Mouse (Mus musculus) neural tube, embryonic 11.5 days (tissue): Measurements from ENCODE around the gene Dchs2. TPM values are rescaled to one million over a fixed set of nuclear protein-coding genes. Genes with fewer than 3 reads are reported as not detected.

ENCODE experiments used
- ATAC-seq: fragments of 200-750 bp; cut with Nextera tagmentation; 2 replicates; pipeline ENCODE4 v1.8.0; 2017; ENCODE audit warnings: moderate number of reproducible peaks, mild to moderate bottlenecking, moderate TSS enrichment, moderate library complexity; ENCODE audit not compliant: insufficient read depth, low FRiP score, low TSS enrichment
- DNase-seq: peaks from one replicate; pipeline ENCODE4 v3.0.0-alpha.2; 2015; ENCODE audit warnings: low spot score
- H3K27ac ChIP-seq: fragments of 300-500 bp; sonication (generic); 2 replicates; pipeline ENCODE4 v1.5.1; 2014; ENCODE audit warnings: low read depth, mild to moderate bottlenecking, low read length
- H3K27me3 ChIP-seq: fragments of 300-500 bp; sonication (generic); 2 replicates; pipeline ENCODE4 v1.6.1; 2014; ENCODE audit warnings: mild to moderate bottlenecking, low read length, mixed read lengths; ENCODE audit not compliant: control insufficient read depth, insufficient read depth
- H3K36me3 ChIP-seq: fragments of 300-500 bp; sonication (generic); 2 replicates; pipeline ENCODE4 v1.6.1; 2014; ENCODE audit warnings: mild to moderate bottlenecking, low read length, moderate library complexity, mixed read lengths; ENCODE audit not compliant: control insufficient read depth, insufficient read depth
- H3K4me1 ChIP-seq: fragments of 300-500 bp; sonication (generic); 2 replicates; pipeline ENCODE4 v1.6.1; 2014; ENCODE audit warnings: low read length, mixed read lengths; ENCODE audit not compliant: control insufficient read depth, insufficient read depth
- H3K4me2 ChIP-seq: fragments of 300-500 bp; sonication (generic); 2 replicates; pipeline ENCODE4 v1.6.1; 2014; ENCODE audit warnings: low read depth, mild to moderate bottlenecking, moderate library complexity
- H3K4me3 ChIP-seq: fragments of 300-500 bp; sonication (generic); 2 replicates; pipeline ENCODE4 v1.5.1; 2014; ENCODE audit warnings: low read depth, low read length
- H3K9ac ChIP-seq: fragments of 300-500 bp; sonication (generic); 2 replicates; pipeline ENCODE4 v1.6.1; 2014; ENCODE audit warnings: mild to moderate bottlenecking, low read length
- H3K9me3 ChIP-seq: fragments of 300-500 bp; sonication (generic); 2 replicates; pipeline ENCODE4 v1.6.1; 2016; ENCODE audit warnings: low read length; ENCODE audit not compliant: control insufficient read depth
- WGBS: fragments of 180-500 bp; shearing (Covaris S2); extraction: QIAGEN DNeasy Blood & Tissue Kit; methylation state at CpG from one replicate; pipeline ENCODE4 v1.1.7; 2014; 5-methylcytosine and 5-hydroxymethylcytosine counted together
- polyA plus RNA-seq: library from polyadenylated mRNA; unstranded; fragments of >200 nt; fragmentation: Nextera tagmentation; extraction: Ambion mirVana; gene quantifications from 2 replicates; pipeline ENCODE4 v1.2.1, GENCODE M21; 2014

The Dchs2 gene
- polyA plus RNA-seq, result 1.1 and 1.2 TPM in 2 replicates

DNA sequence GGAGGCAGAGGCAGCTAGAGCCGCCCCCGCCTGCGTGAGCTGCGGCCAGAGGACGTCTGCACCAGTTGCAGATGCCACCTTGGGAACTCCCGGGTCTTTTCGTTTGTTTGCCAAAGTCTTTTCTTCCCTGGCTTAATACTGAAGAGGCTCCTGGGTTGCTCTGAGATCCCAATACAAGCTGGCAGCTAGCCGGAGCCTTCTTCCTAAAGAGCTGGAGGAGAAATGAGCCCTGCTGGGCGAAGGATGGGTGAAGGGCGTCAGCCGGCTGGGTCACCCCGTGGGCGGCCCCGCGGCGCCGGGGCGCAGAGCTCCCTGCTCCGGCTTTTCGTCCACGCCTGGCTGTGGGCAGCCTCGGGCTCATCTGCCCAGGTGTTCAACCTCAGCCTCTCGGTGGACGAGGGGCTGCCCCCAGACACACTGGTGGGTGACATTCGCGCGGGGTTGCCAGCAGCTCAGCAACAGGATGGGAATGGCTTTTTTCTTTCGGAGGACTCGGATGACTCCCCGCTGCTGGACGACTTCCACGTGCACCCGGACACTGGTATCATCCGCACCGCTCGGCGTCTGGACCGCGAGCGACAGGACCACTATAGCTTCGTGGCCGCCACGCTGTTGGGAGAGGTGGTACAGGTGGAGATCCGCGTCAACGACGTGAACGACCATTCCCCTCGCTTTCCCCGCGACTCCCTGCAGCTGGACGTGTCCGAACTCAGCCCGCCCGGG is at the start of gene Dchs2:
Gene Dchs2, plus strand, starts transcription at position 223 of the 723 bp plus-strand sequence.
- H3K27me3 ChIP-seq, result peaks cover 29% of the 10 kb centered on the region
- H3K9me3 ChIP-seq, result no peaks in the 10 kb centered on the region
- WGBS, result under 1% methylated on average over 55 of the region's 55 CpGs
- no peak within 1 kb of the TSS for H3K27ac ChIP-seq
- H3K36me3 ChIP-seq, result no peaks in the 10 kb centered on the region
- H3K9ac ChIP-seq, result peak within 1 kb of the TSS; percentile 53
- peak within 1 kb of the TSS; percentile 89 for H3K4me2 ChIP-seq
- peak; percentile 53; the same call in 1 of the 2 replicates for ATAC-seq
- peak; percentile 56 for DNase-seq
- peak within 1 kb of the TSS; percentile 61 for H3K4me3 ChIP-seq
- H3K4me1 ChIP-seq, result peaks cover 11% of the 10 kb centered on the region

DNA sequence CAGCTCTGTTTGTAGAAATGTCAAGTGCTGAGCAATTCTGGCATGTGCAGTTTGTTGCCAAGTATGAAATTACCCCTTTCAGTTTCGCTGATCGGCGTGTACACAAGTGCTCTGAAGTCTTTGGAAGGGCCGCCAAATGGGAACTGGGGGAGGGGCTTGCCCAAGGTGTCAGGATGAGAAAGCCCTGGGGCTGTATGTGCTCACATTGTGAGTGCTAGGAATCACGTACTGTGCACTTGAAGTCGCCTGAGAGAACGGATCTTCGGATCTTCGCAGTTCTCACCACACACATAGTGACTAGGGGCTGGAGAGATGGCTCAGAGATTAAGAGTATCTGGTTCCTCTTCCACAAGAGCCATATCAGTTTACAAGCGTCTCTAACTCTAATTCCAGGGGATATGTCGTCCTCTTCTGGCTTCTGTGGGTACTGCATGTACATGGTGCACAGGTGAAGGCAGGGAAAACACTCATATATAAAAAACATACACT is 47.1 kb upstream of the Dchs2 start:
- no peak overlapping the region for H3K9ac ChIP-seq

GRCm38 (mm10) chr3:83097586-83097985 is 30.2 kb upstream of the Dchs2 start:
- H3K9ac ChIP-seq, result no peak overlapping the region
- H3K4me3 ChIP-seq, result no peak overlapping the region
- DNase-seq, result no peak
- H3K4me1 ChIP-seq, result peaks cover 12% of the 10 kb centered on the region
- no peaks in the 10 kb centered on the region for H3K36me3 ChIP-seq
- WGBS, result 46% methylated on average over 6 of the region's 6 CpGs
- H3K9me3 ChIP-seq, result no peaks in the 10 kb centered on the region
- ATAC-seq, result no peak
- 0 out of 2 replicates have a peak overlapping the region, but pooled peaks have one; percentile 29 for H3K27ac ChIP-seq
- no peaks in the 10 kb centered on the region for H3K27me3 ChIP-seq
- no peak overlapping the region for H3K4me2 ChIP-seq

More for the DNA sequence above, 47.1 kb upstream of the Dchs2 start:
- Histone ChIP-seq H3K4me1 (peaks cover 8% of the 10 kb centered on the region), H3K9me3 (no peaks in the 10 kb centered on the region), H3K4me3 (peak overlapping the region; percentile 10; the same call in 1 of the 2 replicates), H3K4me2 (peak overlapping the region; percentile 46), H3K36me3 (no peaks in the 10 kb centered on the region), H3K27ac (no peak overlapping the region), H3K27me3 (no peaks in the 10 kb centered on the region)
- ATAC-seq (0 out of 2 replicates have a peak, but pooled peaks have one; percentile 35), DNase-seq (peak; percentile 73)
- WGBS, result 7% methylated on average over 11 of the region's 11 CpGs

GRCm38 (mm10) chr3:83098546-83099034 is 29.2 kb upstream of the Dchs2 start:
- Histone ChIP-seq H3K36me3 (no peaks in the 10 kb centered on the region), H3K27me3 (no peaks in the 10 kb centered on the region), H3K4me2 (peak overlapping the region; percentile 42), H3K9ac (peak overlapping the region; percentile 41), H3K4me1 (peaks cover 12% of the 10 kb centered on the region), H3K9me3 (no peaks in the 10 kb centered on the region), H3K4me3 (peak overlapping the region; percentile 21; the same call in 1 of the 2 replicates), H3K27ac (peak overlapping the region; percentile 49; the same call in 1 of the 2 replicates)
- peak; percentile 72 for ATAC-seq
- WGBS, result 3% methylated on average over 14 of the region's 14 CpGs
- DNase-seq, result peak; percentile 65

- Histone ChIP-seq H3K4me2 (peak overlapping the region; percentile 42; the same call in 1 of the 2 replicates), H3K27me3 (no peaks in the 10 kb centered on the region), H3K27ac (peak overlapping the region; percentile 49; the same call in 1 of the 2 replicates), H3K36me3 (no peaks in the 10 kb centered on the region), H3K9me3 (no peaks in the 10 kb centered on the region), H3K4me1 (peaks cover 12% of the 10 kb centered on the region), H3K4me3 (no peak overlapping the region), H3K9ac (no peak overlapping the region)
- DNase-seq (no peak), ATAC-seq (peak; percentile 25; the same call in 1 of the 2 replicates)
- WGBS, result 81% methylated on average over 1 of the region's 1 CpGs
Measured at GRCm38 (mm10) chr3:83099139-83099538, 28.6 kb upstream of the Dchs2 start.

GRCm38 (mm10) chr3:83099651-83100050 is 28.1 kb upstream of the Dchs2 start:
- no peaks in the 10 kb centered on the region for H3K36me3 ChIP-seq
- DNase-seq (no peak), ATAC-seq (peak; percentile 43; the same call in 1 of the 2 replicates)
- no peak overlapping the region for H3K27ac ChIP-seq
- no peaks in the 10 kb centered on the region for H3K27me3 ChIP-seq
- H3K9ac ChIP-seq, result no peak overlapping the region
- no peak overlapping the region for H3K4me3 ChIP-seq
- peaks cover 12% of the 10 kb centered on the region for H3K4me1 ChIP-seq
- H3K4me2 ChIP-seq, result no peak overlapping the region
- H3K9me3 ChIP-seq, result no peaks in the 10 kb centered on the region
- 59% methylated on average over 6 of the region's 6 CpGs for WGBS

GRCm38 (mm10) chr3:83102286-83102685 is 25.5 kb upstream of the Dchs2 start:
- Histone ChIP-seq H3K9me3 (no peaks in the 10 kb centered on the region), H3K27ac (no peak overlapping the region), H3K27me3 (no peaks in the 10 kb centered on the region), H3K9ac (no peak overlapping the region), H3K36me3 (no peaks in the 10 kb centered on the region), H3K4me1 (peaks cover 12% of the 10 kb centered on the region), H3K4me2 (no peak overlapping the region), H3K4me3 (no peak overlapping the region)
- DNase-seq (no peak), ATAC-seq (no peak)
- 96% methylated on average over 6 of the region's 6 CpGs for WGBS

GRCm38 (mm10) chr3:83110163-83110562 is 17.6 kb upstream of the Dchs2 start:
- H3K4me3 ChIP-seq, result no peak overlapping the region
- DNase-seq (peak; percentile 34), ATAC-seq (no peak)
- H3K9me3 ChIP-seq, result no peaks in the 10 kb centered on the region
- no peak overlapping the region for H3K4me2 ChIP-seq
- H3K9ac ChIP-seq, result no peak overlapping the region
- no peaks in the 10 kb centered on the region for H3K27me3 ChIP-seq
- H3K27ac ChIP-seq, result no peak overlapping the region
- no peaks in the 10 kb centered on the region for H3K36me3 ChIP-seq
- peaks cover 18% of the 10 kb centered on the region for H3K4me1 ChIP-seq
- 41% methylated on average over 4 of the region's 4 CpGs for WGBS
